Mouse (Mus musculus) cortical plate, adult 2 months (tissue): ENCODE measurements around the gene Top1.

ENCODE experiments used
- CTCF ChIP-seq: fragments of 200-500 bp; IDR thresholded peaks from 2 replicates; pipeline ENCODE4 v1.5.1; 2011; ENCODE audit warnings: mild to moderate bottlenecking, control low read depth, low read length; ENCODE audit not compliant: insufficient read depth; ENCODE audit errors: extremely low read depth
- POLR2A ChIP-seq: fragments of 200-500 bp; IDR thresholded peaks from 2 replicates; pipeline ENCODE4 v1.6.1; 2011; ENCODE audit warnings: mild to moderate bottlenecking, low read length, control low read depth; ENCODE audit not compliant: insufficient read depth; ENCODE audit errors: extremely low read depth

DNA sequence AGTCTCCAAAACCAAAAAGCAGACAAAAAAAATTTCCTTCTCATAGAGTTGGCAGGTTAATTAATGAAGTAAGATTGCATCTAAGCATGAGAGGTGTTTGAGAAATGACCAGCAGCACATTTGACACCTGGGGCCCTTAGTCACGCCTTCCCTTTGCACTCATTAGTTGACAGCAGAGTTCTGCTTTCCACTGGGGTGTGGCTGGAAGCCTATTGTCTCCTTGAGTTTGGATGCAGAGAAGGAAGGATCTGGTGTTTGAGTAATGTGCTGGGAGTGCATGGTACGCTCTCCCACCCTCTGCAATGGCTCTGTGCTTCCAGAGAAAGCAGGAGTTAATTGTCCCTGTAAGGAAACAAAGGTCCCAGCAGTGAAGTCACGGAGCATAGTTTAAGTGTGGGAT lies 90.8 kb downstream of the Top1 start:
- TF ChIP-seq CTCF (no peak), POLR2A (no peak)
